Mouse (Mus musculus) ES-E14 (cell line): ENCODE measurements around the gene Mrpl2. TPM values are rescaled to one million over a fixed set of nuclear protein-coding genes. Genes with fewer than 3 reads are reported as not detected.

Experiments used
- DNase-seq: peaks from one replicate; pipeline ENCODE4 v3.0.0-alpha.2; 2013; ENCODE audit warnings: low read depth, low spot score
- H3K27ac ChIP-seq: 2 replicates; pipeline ENCODE4 v1.5.1; 2012; ENCODE audit warnings: low read depth, mild to moderate bottlenecking, low read length, moderate library complexity, mixed read lengths; ENCODE audit not compliant: poor library complexity, insufficient read depth, severe bottlenecking
- H3K36me3 ChIP-seq: 2 replicates; pipeline ENCODE4 v1.6.1; 2012; ENCODE audit warnings: mild to moderate bottlenecking, low read length, moderate library complexity, mixed read lengths; ENCODE audit not compliant: control insufficient read depth, poor library complexity, insufficient read depth, severe bottlenecking
- H3K4me1 ChIP-seq, 2 experiments: fragments of 150-350 bp in 1 of 2; sonication (generic) in 1 of 2; 2 replicates each; pipeline ENCODE4 v1.6.1; 2012; ENCODE audit warnings: low read length in 2 of 2, mild to moderate bottlenecking in 1 of 2, mixed read lengths in 1 of 2; ENCODE audit not compliant: control insufficient read depth in 2 of 2, insufficient read depth in 2 of 2, poor library complexity in 1 of 2
- H3K4me3 ChIP-seq, 2 experiments: fragments of 150-350 bp in 1 of 2; sonication (generic) in 1 of 2; 2 replicates each; pipeline ENCODE4 v1.5.1; 2012; ENCODE audit warnings: low read length in 2 of 2, low read depth in 1 of 2, mild to moderate bottlenecking in 1 of 2, mixed read lengths in 1 of 2; ENCODE audit not compliant: insufficient read depth in 1 of 2, poor library complexity in 1 of 2, severe bottlenecking in 1 of 2
- H3K9ac ChIP-seq: 2 replicates; pipeline ENCODE4 v1.6.1; 2012; ENCODE audit warnings: low read depth, mild to moderate bottlenecking, low read length, mixed read lengths; ENCODE audit not compliant: poor library complexity, insufficient read depth, severe bottlenecking
- H3K9me3 ChIP-seq: fragments of 150-350 bp; sonication (generic); 2 replicates; pipeline ENCODE4 v1.6.1; 2012; ENCODE audit warnings: low read depth, mild to moderate bottlenecking, low read length; ENCODE audit not compliant: control insufficient read depth, insufficient read depth
- CHD2 ChIP-seq: IDR thresholded peaks from 2 replicates; pipeline ENCODE4 v1.6.1; 2014; ENCODE audit warnings: mild to moderate bottlenecking, low read depth, low read length, inconsistent platforms
- HCFC1 ChIP-seq: IDR thresholded peaks from 2 replicates; pipeline ENCODE4 v1.6.1; 2012; ENCODE audit warnings: low read length, inconsistent platforms, borderline replicate concordance; ENCODE audit not compliant: insufficient read depth
- MAFK ChIP-seq: IDR thresholded peaks from 2 replicates; pipeline ENCODE4 v1.6.1; 2014; ENCODE audit warnings: mild to moderate bottlenecking, low read depth, low read length, inconsistent platforms; ENCODE audit not compliant: insufficient read depth
- ZC3H11A ChIP-seq: IDR thresholded peaks from 2 replicates; pipeline ENCODE4 v1.6.1; 2012; ENCODE audit warnings: low read depth, mild to moderate bottlenecking, inconsistent platforms, low read length, borderline replicate concordance
- ZNF384 ChIP-seq: IDR thresholded peaks from 2 replicates; pipeline ENCODE4 v1.6.1; 2012; ENCODE audit warnings: low read depth, low read length, inconsistent platforms
- in situ Hi-C, 2 experiments: fragments of 600-800 bp; cut with MboI; formaldehyde crosslinking; loops; one replicate each; pipeline ENCODE4 v1.15.1; 2025; ENCODE audit warnings: low sequenced_read_pairs in 2 of 2, inconsistent platforms in 1 of 2; ENCODE audit not compliant: unreplicated experiment in 2 of 2
- total RNA-seq: library from RNA; depleted of rRNA; stranded (reverse); fragments of 300-350 nt; gene quantifications from 2 replicates; pipeline ENCODE4 v1.2.3, GENCODE M21; 2012

The Mrpl2 gene
- total RNA-seq, 1 experiment = 205 TPM

DNA sequence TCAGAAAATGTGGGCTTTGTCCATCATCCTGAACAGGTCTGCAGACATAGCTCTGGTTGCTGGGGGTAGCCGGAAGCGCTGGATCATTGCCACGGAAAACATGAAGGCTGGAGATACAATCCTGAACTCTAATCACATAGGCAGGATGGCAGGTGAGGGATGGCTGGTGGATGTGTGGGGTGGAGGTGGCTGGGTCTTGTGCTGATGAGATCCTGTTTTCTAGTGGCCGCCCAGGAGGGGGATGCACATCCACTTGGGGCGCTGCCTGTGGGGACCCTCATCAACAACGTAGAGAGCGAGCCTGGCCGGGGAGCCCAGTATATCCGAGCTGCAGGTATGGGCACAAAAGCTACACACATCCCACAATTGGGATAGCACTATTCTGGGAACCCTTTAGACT is 2.4 kb downstream of the Mrpl2 start:
- Histone ChIP-seq H3K36me3 (peaks cover 17% of the 10 kb centered on the region; the same call in 1 of the 2 replicates), H3K4me1 (peaks cover 10 to 17% of the 10 kb centered on the region in 2 experiments; a peak in 3 of 4 replicates), H3K27ac (no peak overlapping the region), H3K9ac (no peak overlapping the region), H3K9me3 (no peaks in the 10 kb centered on the region), H3K4me3 (no peak overlapping the region)
- in situ Hi-C loops = no loop called here
- TF ChIP-seq HCFC1 (no peak), MAFK (no peak), ZC3H11A (no peak), ZNF384 (no peak), CHD2 (no peak)
- DNase-seq = no peak

GRCm38 (mm10) chr17:46649811-46650210 is 3.8 kb downstream of the Mrpl2 start:
- peak overlapping the region; percentile 67 to 82 for H3K4me3 ChIP-seq
- TF ChIP-seq MAFK = no peak
- no peak for TF ChIP-seq ZC3H11A
- no peak for TF ChIP-seq ZNF384
- TF ChIP-seq CHD2 = no peak
- TF ChIP-seq HCFC1 = no peak
- no peaks in the 10 kb centered on the region for H3K9me3 ChIP-seq
- peak overlapping the region; percentile 33 for H3K27ac ChIP-seq
- in situ Hi-C loops = no loop called here
- peaks cover 10 to 15% of the 10 kb centered on the region in 2 experiments; a peak in 3 of 4 replicates for H3K4me1 ChIP-seq
- H3K36me3 ChIP-seq = peaks cover 27% of the 10 kb centered on the region; the same call in 1 of the 2 replicates
- DNase-seq = no peak
- peak overlapping the region; percentile 63; the same call in 1 of the 2 replicates for H3K9ac ChIP-seq

DNA sequence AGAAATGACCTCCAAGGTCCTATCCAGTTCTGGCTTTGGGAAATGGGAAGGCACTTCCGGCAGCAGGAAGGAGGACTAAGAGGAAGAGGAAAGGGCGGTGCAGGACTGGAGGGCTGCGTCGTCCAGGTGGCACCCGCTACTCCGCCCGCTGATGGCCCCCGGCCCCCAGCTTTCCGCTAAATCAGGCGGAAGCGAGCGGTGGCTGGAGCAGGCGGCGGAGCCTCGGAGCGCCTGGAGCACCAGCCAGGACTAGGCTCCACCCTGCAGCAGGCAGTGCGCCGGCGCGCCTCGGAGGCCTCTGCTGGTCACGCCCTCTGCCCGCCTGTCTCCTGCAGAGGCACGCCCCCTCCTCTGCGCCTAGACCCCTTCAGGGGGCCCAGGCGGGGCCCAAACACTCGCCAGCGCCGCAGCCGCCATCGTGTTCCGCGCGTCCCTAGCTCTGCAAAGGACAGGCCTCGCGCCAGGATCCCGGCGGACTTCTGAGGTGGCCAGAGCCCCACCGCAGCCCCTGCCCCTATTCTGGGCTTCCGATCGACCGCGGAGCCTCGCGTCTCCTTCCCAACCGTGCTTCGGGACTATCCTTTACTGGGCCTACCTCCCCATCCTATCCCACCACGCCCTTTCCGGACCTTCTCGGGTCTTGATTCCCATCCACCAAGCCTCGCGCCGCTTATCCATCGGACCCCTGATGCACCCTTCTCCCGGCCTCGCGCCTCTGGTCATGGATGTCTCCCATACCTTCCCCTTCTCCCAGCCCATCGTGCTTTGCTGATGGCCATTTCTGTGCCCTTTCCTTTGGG is 4.4 kb downstream of the Mrpl2 start, which contains the start of gene Cul7:
Gene Cul7, plus strand, starts transcription at position 106 of the 800 bp plus-strand sequence.
- TF ChIP-seq ZC3H11A (no peak), MAFK (no peak), CHD2 (no peak)
- H3K4me1 ChIP-seq = peaks cover 10 to 15% of the 10 kb centered on the region in 2 experiments; a peak in 3 of 4 replicates
- H3K4me3 ChIP-seq = peak within 1 kb of the TSS; percentile 67 to 82
- peak; percentile 86 for DNase-seq
- no peaks in the 10 kb centered on the region for H3K9me3 ChIP-seq
- H3K36me3 ChIP-seq = peaks cover 27% of the 10 kb centered on the region; the same call in 1 of the 2 replicates
- in situ Hi-C loops = no loop called here
- H3K27ac ChIP-seq = peak within 1 kb of the TSS; percentile 33
- H3K9ac ChIP-seq = peak within 1 kb of the TSS; percentile 63

GRCm38 (mm10) chr17:46651292-46651691 is 5.3 kb downstream of the Mrpl2 start:
- no peaks in the 10 kb centered on the region for H3K9me3 ChIP-seq
- no peak overlapping the region for H3K27ac ChIP-seq
- TF ChIP-seq CHD2 (no peak), HCFC1 (no peak), ZNF384 (no peak), ZC3H11A (no peak), MAFK (no peak)
- peaks cover 10 to 15% of the 10 kb centered on the region in 2 experiments; a peak in 3 of 4 replicates for H3K4me1 ChIP-seq
- in situ Hi-C loops = no loop called here
- DNase-seq = no peak
- peaks cover 30% of the 10 kb centered on the region; the same call in 1 of the 2 replicates for H3K36me3 ChIP-seq
- peak overlapping the region; percentile 63 for H3K9ac ChIP-seq
- H3K4me3 ChIP-seq = peak overlapping the region; percentile 67 to 82
